Mouse (Mus musculus) liver, embryonic 14.5 days (tissue): ENCODE measurements around the gene Gsc2.

ENCODE experiments used
- CTCF ChIP-seq: IDR thresholded peaks from 2 replicates; pipeline ENCODE4 v1.5.1; 2016; ENCODE audit warnings: antibody characterized with exemption, low read depth, control low read depth
- EP300 ChIP-seq: IDR thresholded peaks from 2 replicates; pipeline ENCODE4 v1.6.1; 2016; ENCODE audit warnings: antibody characterized with exemption, low read depth

DNA sequence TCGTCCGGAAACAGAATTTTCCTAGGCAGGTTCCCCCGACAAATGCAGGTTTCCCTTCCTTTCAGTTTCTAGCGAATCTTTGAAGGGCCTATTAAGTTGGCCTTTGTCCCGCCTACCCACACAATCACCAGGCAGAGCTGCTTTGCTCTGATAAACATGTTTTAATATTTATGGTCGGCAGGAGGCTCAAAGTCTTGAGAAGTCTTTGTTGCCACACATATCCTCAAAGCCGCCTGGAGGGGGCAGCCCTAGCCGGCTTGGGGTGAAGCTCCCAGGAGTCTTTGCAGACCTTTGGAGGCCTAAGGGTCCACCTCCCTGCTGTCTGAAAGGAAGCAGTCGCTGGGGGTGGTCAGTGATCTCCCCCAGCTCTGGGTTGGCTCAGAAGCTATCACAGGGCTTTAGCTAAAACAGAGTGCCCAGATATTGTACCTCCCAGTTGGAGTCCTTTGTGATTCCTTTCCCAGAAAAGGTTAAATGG is 13.8 kb upstream of the Gsc2 start:
- TF ChIP-seq CTCF: peak; percentile 80
- no peak for TF ChIP-seq EP300
